In the genomic region with DNA sequence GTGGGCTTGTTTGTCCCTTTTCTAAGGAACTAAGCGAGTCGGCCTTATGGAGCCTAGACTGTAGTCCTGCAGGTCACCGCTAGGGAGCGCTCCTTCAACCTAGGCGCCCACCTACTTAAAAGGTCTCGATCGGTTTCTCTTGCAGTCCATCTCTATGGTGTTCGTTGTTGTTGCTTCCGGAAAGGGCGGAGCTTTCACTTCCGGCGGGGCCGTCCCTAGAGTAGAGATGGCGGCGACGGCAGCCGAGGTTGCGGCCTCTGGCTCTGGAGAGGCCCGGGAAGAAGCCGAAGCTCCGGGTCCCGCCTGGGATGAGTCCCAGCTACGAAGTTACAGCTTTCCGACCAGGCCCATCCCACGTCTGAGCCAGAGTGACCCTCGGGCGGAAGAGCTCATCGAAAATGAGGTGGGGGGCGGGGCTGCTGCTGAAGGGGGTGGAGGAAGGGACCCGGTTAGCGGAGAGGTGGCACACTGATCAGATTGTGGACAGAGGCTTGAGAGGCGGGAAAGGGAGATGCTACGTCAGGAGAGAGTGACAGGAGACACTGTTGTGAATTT, we compare ENCODE assay signal across 8 mouse cellular contexts. TPM values are rescaled to one million over a fixed set of nuclear protein-coding genes. Genes with fewer than 3 reads are reported as not detected.
A peak's percentile ranks its signal among the peaks of the same experiment; 100 is the strongest.
DNase-seq lines count a peak whose midpoint lies in the region; ATAC-seq and TF ChIP-seq lines count a peak whose summit lies in the region.

A gene (plus strand): TSS at position 199 of the 555 bp plus-strand sequence.

- H3K27ac ChIP-seq in forebrain, embryonic 10.5 days = peak within 1 kb of the TSS; percentile 92
- H3K27ac ChIP-seq in heart, embryonic 15.5 days = peak within 1 kb of the TSS; percentile 77
- peak within 1 kb of the TSS; percentile 5; the same call in 1 of the 2 replicates for H3K27ac ChIP-seq in liver, embryonic 14.5 days
- peak within 1 kb of the TSS; percentile 40; the same call in 1 of the 2 replicates for H3K27ac ChIP-seq in neural tube, embryonic 11.5 days (ENCODE audit: low read depth, low read length)
- peak within 1 kb of the TSS; percentile 79 for H3K27ac ChIP-seq in stomach, postnatal 0 days (replicated peaks)

- no peaks in the 10 kb centered on the region for H3K9me3 ChIP-seq in forebrain, embryonic 10.5 days
- H3K9me3 ChIP-seq in heart, embryonic 15.5 days (replicated peaks) = no peaks in the 10 kb centered on the region
- no peaks in the 10 kb centered on the region for H3K9me3 ChIP-seq in liver, embryonic 14.5 days (ENCODE audit: control insufficient read depth, low read length)
- no peaks in the 10 kb centered on the region for H3K9me3 ChIP-seq in neural tube, embryonic 11.5 days (ENCODE audit: control insufficient read depth, low read length)
- H3K9me3 ChIP-seq in stomach, postnatal 0 days (ENCODE audit: control insufficient read depth, low read length) = no peaks in the 10 kb centered on the region

- peak; percentile 93 for ATAC-seq in heart, embryonic 15.5 days (replicated peaks; ENCODE audit: insufficient number of reproducible peaks, insufficient read depth, low FRiP score, low read depth)
- peak; percentile 99 for ATAC-seq in liver, embryonic 14.5 days (ENCODE audit: insufficient read depth)
- peak; percentile 93 for ATAC-seq in neural tube, embryonic 11.5 days (ENCODE audit: insufficient read depth, low FRiP score, low TSS enrichment)
- peak; percentile 98 for ATAC-seq in stomach, postnatal 0 days (ENCODE audit: low FRiP score, low TSS enrichment)

- TF ChIP-seq EP300 in liver, embryonic 14.5 days (IDR thresholded peaks at IDR 0.05; ENCODE audit: low read depth) = no peak; the same call in 1 of the 2 replicates
- peak; percentile 80 for TF ChIP-seq EP300 in stomach, postnatal 0 days (optimal IDR thresholded peaks at IDR 0.05)

- H3K4me2 ChIP-seq in heart, embryonic 15.5 days = peak within 1 kb of the TSS; percentile 66
- peak within 1 kb of the TSS; percentile 85 for H3K4me2 ChIP-seq in liver, embryonic 14.5 days (ENCODE audit: low read depth)
- H3K4me2 ChIP-seq in neural tube, embryonic 11.5 days (ENCODE audit: low read depth) = peak within 1 kb of the TSS; percentile 74
- peak within 1 kb of the TSS; percentile 55 for H3K4me2 ChIP-seq in stomach, postnatal 0 days (replicated peaks; ENCODE audit: low read depth)

- H3K4me1 ChIP-seq in forebrain, embryonic 10.5 days = peaks cover 16% of the 10 kb centered on the region
- peaks cover 19% of the 10 kb centered on the region for H3K4me1 ChIP-seq in heart, embryonic 15.5 days (replicated peaks)
- H3K4me1 ChIP-seq in liver, embryonic 14.5 days (replicated peaks; ENCODE audit: control insufficient read depth in 2 of 2, insufficient read depth in 2 of 2, low read length in 1 of 2) = peaks cover 5 to 10% of the 10 kb centered on the region in 2 experiments; a peak in 3 of 4 replicates
- H3K4me1 ChIP-seq in neural tube, embryonic 11.5 days (ENCODE audit: control insufficient read depth, insufficient read depth, low read length) = peaks cover 9% of the 10 kb centered on the region; the same call in 1 of the 2 replicates
- H3K4me1 ChIP-seq in stomach, postnatal 0 days (replicated peaks; ENCODE audit: control insufficient read depth, insufficient read depth) = peaks cover 5% of the 10 kb centered on the region; the same call in 1 of the 2 replicates

- H3K9ac ChIP-seq in heart, embryonic 15.5 days = peak within 1 kb of the TSS; percentile 79
- H3K9ac ChIP-seq in liver, embryonic 14.5 days (replicated peaks) = peak within 1 kb of the TSS; percentile 27
- peak within 1 kb of the TSS; percentile 68 for H3K9ac ChIP-seq in neural tube, embryonic 11.5 days (ENCODE audit: low read length)
- peak within 1 kb of the TSS; percentile 76 for H3K9ac ChIP-seq in stomach, postnatal 0 days (ENCODE audit: low read length)

- peak within 1 kb of the TSS; percentile 77 for H3K4me3 ChIP-seq in forebrain, embryonic 10.5 days
- peak within 1 kb of the TSS; percentile 79 for H3K4me3 ChIP-seq in heart, embryonic 15.5 days
- H3K4me3 ChIP-seq in liver, embryonic 14.5 days (ENCODE audit: insufficient read depth in 1 of 2, low read depth in 2 of 2, low read length in 2 of 2) = peak within 1 kb of the TSS; percentile 54 to 98
- peak within 1 kb of the TSS; percentile 72 for H3K4me3 ChIP-seq in neural tube, embryonic 11.5 days (ENCODE audit: low read depth, low read length)
- H3K4me3 ChIP-seq in stomach, postnatal 0 days (ENCODE audit: low read depth, low read length) = peak within 1 kb of the TSS; percentile 76

- H3K27me3 ChIP-seq in forebrain, embryonic 10.5 days (ENCODE audit: poor library complexity, severe bottlenecking) = peaks cover 16% of the 10 kb centered on the region
- 0 out of 2 replicates have a peak, but pooled peaks cover 3% of the 10 kb centered on the region for H3K27me3 ChIP-seq in heart, embryonic 15.5 days
- H3K27me3 ChIP-seq in liver, embryonic 14.5 days (ENCODE audit: control insufficient read depth, insufficient read depth, low read length) = no peaks in the 10 kb centered on the region
- H3K27me3 ChIP-seq in neural tube, embryonic 11.5 days (ENCODE audit: control insufficient read depth, insufficient read depth, low read length) = no peaks in the 10 kb centered on the region
- H3K27me3 ChIP-seq in stomach, postnatal 0 days (ENCODE audit: control insufficient read depth, insufficient read depth, low read length) = no peaks in the 10 kb centered on the region

- peak; percentile 93 to 95 for DNase-seq in CD8-positive naive resting alpha-beta T cell, adult 2 months (ENCODE audit: low read depth in 2 of 2, low spot score in 2 of 2)
- peak; percentile 97 for DNase-seq in c-Kit-positive CD71-negative TER-119-negative erythroid progenitor cells, embryonic 14.5 days (ENCODE audit: low read depth)
- DNase-seq in forebrain, embryonic 10.5 days (ENCODE audit: extremely low spot score, low spot score) = peak; percentile 96
- DNase-seq in kidney, postnatal 25 days = peak; percentile 96 to 97
- peak; percentile 93 to 95 (median 93) for DNase-seq in liver, embryonic 14.5 days (ENCODE audit: low read depth in 3 of 3, low spot score in 3 of 3)
- DNase-seq in neural tube, embryonic 11.5 days (ENCODE audit: low spot score) = peak; percentile 94
- peak; percentile 93 for DNase-seq in stomach, postnatal 0 days (ENCODE audit: low spot score)

- WGBS in forebrain, embryonic 10.5 days = under 1% methylated on average over 33 of the region's 33 CpGs
- under 1% methylated on average over 33 of the region's 33 CpGs for WGBS in heart, embryonic 15.5 days
- under 1% methylated on average over 33 of the region's 33 CpGs for WGBS in liver, embryonic 14.5 days (ENCODE audit: insufficient replicate concordance)
- under 1% methylated on average over 33 of the region's 33 CpGs for WGBS in neural tube, embryonic 11.5 days
- under 1% methylated on average over 32 of the region's 33 CpGs for WGBS in stomach, postnatal 0 days

- TF ChIP-seq CTCF in liver, embryonic 14.5 days (IDR thresholded peaks at IDR 0.05; ENCODE audit: low read depth) = peak; percentile 98
- peak; percentile 97 for TF ChIP-seq CTCF in stomach, postnatal 0 days (IDR thresholded peaks at IDR 0.05; ENCODE audit: low read depth)

- H3K36me3 ChIP-seq in forebrain, embryonic 10.5 days (replicated peaks) = peaks cover 39% of the 10 kb centered on the region
- peaks cover 30% of the 10 kb centered on the region for H3K36me3 ChIP-seq in heart, embryonic 15.5 days
- H3K36me3 ChIP-seq in liver, embryonic 14.5 days (replicated peaks; ENCODE audit: control insufficient read depth, insufficient read depth, low read depth) = peaks cover 14% of the 10 kb centered on the region
- H3K36me3 ChIP-seq in neural tube, embryonic 11.5 days (ENCODE audit: control insufficient read depth, insufficient read depth, low read length) = peaks cover 8% of the 10 kb centered on the region
- peaks cover 14% of the 10 kb centered on the region for H3K36me3 ChIP-seq in stomach, postnatal 0 days (ENCODE audit: control insufficient read depth, insufficient read depth, low read length)

RNA-seq across cellular contexts. Expression of the gene that starts here (rescaled TPM):
- polyA plus RNA-seq in forebrain, embryonic 10.5 days (2016; fragmentation: Nextera tagmentation; extraction: Ambion mirVana) = 48.6 and 51.6 TPM in 2 replicates
- polyA plus RNA-seq in heart, embryonic 15.5 days (2015; fragmentation: Nextera tagmentation; extraction: Ambion mirVana) = 20.1 and 23.4 TPM in 2 replicates
- polyA plus RNA-seq in liver, embryonic 14.5 days (2012; rRNA removed) = 5.7 and 6.6 TPM in 2 replicates
- polyA plus RNA-seq in liver, embryonic 14.5 days (2014; fragmentation: Nextera tagmentation; extraction: Ambion mirVana) = 6.5 and 7.2 TPM in 2 replicates
- 29.0 and 29.3 TPM in 2 replicates for polyA plus RNA-seq in neural tube, embryonic 11.5 days (2014; fragmentation: Nextera tagmentation; extraction: Ambion mirVana)
- 10.1 and 10.5 TPM in 2 replicates for polyA plus RNA-seq in stomach, postnatal 0 days (2015; fragmentation: Nextera tagmentation; extraction: Ambion mirVana)

Comparison
In these comparisons a context has a peak if more than half of its experiments do, and no peak if none do; other contexts are left out.
1. Peak in every context shown above with its lines: DNase-seq, ATAC-seq, H3K4me3 ChIP-seq and H3K27ac ChIP-seq.
2. H3K27ac ChIP-seq: peak in every context shown above with its lines; median percentile 92 in forebrain, embryonic 10.5 days; 79 in stomach, postnatal 0 days; 77 in heart, embryonic 15.5 days; 40 in neural tube, embryonic 11.5 days; 5 in liver, embryonic 14.5 days.
3. H3K9ac ChIP-seq: peak in every context shown above with its lines; median percentile 79 in heart, embryonic 15.5 days; 76 in stomach, postnatal 0 days; 68 in neural tube, embryonic 11.5 days; 27 in liver, embryonic 14.5 days.